22 mouse cellular contexts compared by ENCODE assay signal in genomic region chr17:55234262-55234661, GRCm38 (mm10).
"Had no signal": no experiment of that assay in that cellular context is flagged by ENCODE, and none has a peak within 500 bp of the region (broad histone marks: within the 10 kb centered on the region; RNA-seq: fewer than 3 reads in every experiment).

No protein-coding gene starts in this region.

- H3K4me2 ChIP-seq: limb, embryonic 13.5 days; liver, embryonic 12.5 days; liver, embryonic 15.5 days; lung, embryonic 15.5 days; neural tube, embryonic 13.5 days; stomach, embryonic 15.5 days had no signal

- H3K27ac ChIP-seq: layer of hippocampus, adult 2 months; limb, embryonic 10.5 days; limb, embryonic 13.5 days; liver, embryonic 12.5 days; liver, embryonic 15.5 days; lung, embryonic 15.5 days; neural tube, embryonic 13.5 days; stomach, embryonic 15.5 days had no signal

- H3K9ac ChIP-seq: limb, embryonic 13.5 days; liver, embryonic 12.5 days; liver, embryonic 15.5 days; lung, embryonic 15.5 days; neural tube, embryonic 13.5 days; stomach, embryonic 15.5 days had no signal

- DNase-seq: kidney, adult 11 months; kidney, adult 9 months; kidney, postnatal 14 days; kidney, postnatal 4 days; layer of hippocampus, adult 9-11 months; liver; lung, adult 18-20 months; lung, postnatal 10 days; lung, postnatal 4 days; retina, postnatal 1 day; right cerebral cortex, postnatal 25 days; spleen, adult 18-20 months; thymus, postnatal 36 days had no signal

- H3K36me3 ChIP-seq: limb, embryonic 10.5 days; limb, embryonic 13.5 days; liver, embryonic 12.5 days; liver, embryonic 15.5 days; lung, embryonic 15.5 days; neural tube, embryonic 13.5 days; stomach, embryonic 15.5 days had no signal

- ATAC-seq: liver, embryonic 12.5 days had no signal

- H3K4me3 ChIP-seq: layer of hippocampus, adult 2 months; limb, embryonic 10.5 days; limb, embryonic 13.5 days; liver, embryonic 12.5 days; liver, embryonic 15.5 days; lung, embryonic 15.5 days; myocyte; neural tube, embryonic 13.5 days; stomach, embryonic 15.5 days had no signal

- H3K27me3 ChIP-seq: limb, embryonic 13.5 days; liver, embryonic 12.5 days; liver, embryonic 15.5 days; lung, embryonic 15.5 days; neural tube, embryonic 13.5 days; stomach, embryonic 15.5 days had no signal

- H3K4me1 ChIP-seq: limb, embryonic 10.5 days; limb, embryonic 13.5 days; liver, embryonic 12.5 days; liver, embryonic 15.5 days; lung, embryonic 15.5 days; neural tube, embryonic 13.5 days; stomach, embryonic 15.5 days had no signal

- H3K9me3 ChIP-seq: limb, embryonic 10.5 days; limb, embryonic 13.5 days; liver, embryonic 12.5 days; liver, embryonic 15.5 days; lung, embryonic 15.5 days; neural tube, embryonic 13.5 days; stomach, embryonic 15.5 days had no signal
